Mouse (Mus musculus) brain, embryonic 14.5 days (tissue): ENCODE measurements at regions not wholly inside any gene's neighbourhood (a gene's known extent, or its start where the extent isn't known, plus 50 kb on each side); places are given as distances from the start of the nearest gene placed in this dataset.

Experiments
- CTCF ChIP-seq: fragments of 200-500 bp; IDR thresholded peaks from 2 replicates; pipeline ENCODE4 v1.5.1; 2012; ENCODE audit warnings: inconsistent platforms, mild to moderate bottlenecking, moderate library complexity, borderline replicate concordance; ENCODE audit not compliant: insufficient read depth, insufficient read length; ENCODE audit errors: extremely low read depth
- POLR2A ChIP-seq: fragments of 200-500 bp; IDR thresholded peaks from 2 replicates; pipeline ENCODE4 v1.6.1; 2012; ENCODE audit warnings: mild to moderate bottlenecking, inconsistent platforms, borderline replicate concordance; ENCODE audit not compliant: poor library complexity, insufficient read depth, insufficient read length, severe bottlenecking; ENCODE audit errors: extremely low read depth

DNA sequence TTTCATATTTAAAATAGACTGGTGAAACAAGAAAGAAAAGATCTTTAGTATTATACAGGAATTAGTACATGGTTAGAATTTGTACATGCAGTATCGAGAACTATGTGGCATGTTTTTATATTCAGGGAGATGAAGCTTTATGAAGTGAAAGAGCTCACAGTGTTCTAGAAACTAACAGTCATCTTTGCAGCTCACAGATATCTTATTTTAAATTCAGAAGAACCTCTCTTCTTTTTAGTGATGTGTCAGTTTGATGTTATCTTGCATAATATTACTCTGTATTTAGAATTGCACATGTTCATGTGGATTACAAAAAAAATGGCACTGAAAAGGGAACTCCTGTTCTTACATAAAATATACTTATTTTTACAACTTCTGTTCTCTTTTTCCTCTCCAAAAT, 377.1 kb upstream of the Dmd start:
- no peak for TF ChIP-seq CTCF
- no peak for TF ChIP-seq POLR2A
